Mouse (Mus musculus) ES-E14 (cell line): ENCODE measurements at regions not wholly inside any gene's neighbourhood (a gene's known extent, or its start where the extent isn't known, plus 50 kb on each side); places are given as distances from the start of the nearest gene placed in this dataset.

ENCODE experiments used
- HCFC1 ChIP-seq: IDR thresholded peaks from 2 replicates; pipeline ENCODE4 v1.6.1; 2012; ENCODE audit warnings: low read length, inconsistent platforms, borderline replicate concordance; ENCODE audit not compliant: insufficient read depth
- MAFK ChIP-seq: IDR thresholded peaks from 2 replicates; pipeline ENCODE4 v1.6.1; 2014; ENCODE audit warnings: mild to moderate bottlenecking, low read depth, low read length, inconsistent platforms; ENCODE audit not compliant: insufficient read depth
- ZC3H11A ChIP-seq: IDR thresholded peaks from 2 replicates; pipeline ENCODE4 v1.6.1; 2012; ENCODE audit warnings: low read depth, mild to moderate bottlenecking, inconsistent platforms, low read length, borderline replicate concordance

DNA sequence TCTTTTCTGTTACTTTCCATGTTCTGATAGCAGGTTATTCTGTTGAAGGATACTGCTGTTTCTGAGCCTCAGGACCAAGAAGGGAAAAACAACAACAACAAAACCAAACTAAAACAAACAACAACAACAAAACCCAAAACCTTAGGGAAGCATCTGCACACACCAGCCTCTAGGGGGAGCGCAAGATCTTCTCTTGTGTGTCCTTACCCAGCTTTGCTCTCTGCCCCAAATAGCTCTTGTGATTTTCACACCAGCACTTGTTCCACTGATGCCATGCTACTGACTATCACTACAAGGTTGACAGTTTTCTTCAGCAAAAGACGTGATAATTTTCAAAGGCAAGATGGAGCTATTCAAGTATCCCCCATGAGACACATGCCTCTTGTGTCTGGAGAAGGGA lies 59.8 kb upstream of the Nrg3 start:
- TF ChIP-seq MAFK, result no peak
- TF ChIP-seq ZC3H11A, result peak; percentile 47; the same call in 1 of the 2 replicates
- TF ChIP-seq HCFC1, result no peak
